Mouse (Mus musculus) testis, adult 2 months (tissue): ENCODE measurements around the gene Atf7.

Experiments used
- CTCF ChIP-seq: fragments of 200-500 bp; IDR thresholded peaks from 2 replicates; pipeline ENCODE4 v1.5.1; 2012; ENCODE audit warnings: low read depth, mild to moderate bottlenecking, inconsistent platforms, low read length, moderate library complexity; ENCODE audit not compliant: control insufficient read depth, insufficient read depth, insufficient replicate concordance
- POLR2A ChIP-seq: fragments of 200-500 bp; IDR thresholded peaks from 2 replicates; pipeline ENCODE4 v1.6.1; 2012; ENCODE audit warnings: low read depth, mild to moderate bottlenecking, inconsistent platforms, low read length, moderate library complexity; ENCODE audit not compliant: control insufficient read depth

- TF ChIP-seq CTCF (no peak), POLR2A (no peak)
These were observed 106.4 kb downstream of the Atf7 start for GRCm38 (mm10) chr15:102518859-102519201.
